Mouse (Mus musculus): Measurements from ENCODE around the gene Klc3.

Gene Klc3

DNA sequence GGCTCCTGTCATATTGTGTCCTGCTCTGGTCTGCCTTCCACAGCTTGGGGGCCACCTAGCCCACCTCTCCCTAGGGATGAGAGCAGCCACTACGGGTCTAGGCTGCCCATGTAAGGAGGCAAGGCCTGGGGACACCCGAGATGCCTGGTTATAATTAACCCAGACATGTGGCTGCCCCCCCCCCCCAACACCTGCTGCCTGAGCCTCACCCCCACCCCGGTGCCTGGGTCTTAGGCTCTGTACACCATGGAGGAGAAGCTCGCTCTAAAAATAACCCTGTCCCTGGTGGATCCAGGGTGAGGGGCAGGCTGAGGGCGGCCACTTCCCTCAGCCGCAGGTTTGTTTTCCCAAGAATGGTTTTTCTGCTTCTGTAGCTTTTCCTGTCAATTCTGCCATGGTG lies 5.8 kb upstream of the Klc3 start:
- DNase-seq (ENCODE audit: low spot score): no peak

- DNase-seq (ENCODE audit: low spot score): peak; percentile 70
Measured at GRCm38 (mm10) chr7:19405417-19405816, 1.5 kb upstream of the Klc3 start.

DNA sequence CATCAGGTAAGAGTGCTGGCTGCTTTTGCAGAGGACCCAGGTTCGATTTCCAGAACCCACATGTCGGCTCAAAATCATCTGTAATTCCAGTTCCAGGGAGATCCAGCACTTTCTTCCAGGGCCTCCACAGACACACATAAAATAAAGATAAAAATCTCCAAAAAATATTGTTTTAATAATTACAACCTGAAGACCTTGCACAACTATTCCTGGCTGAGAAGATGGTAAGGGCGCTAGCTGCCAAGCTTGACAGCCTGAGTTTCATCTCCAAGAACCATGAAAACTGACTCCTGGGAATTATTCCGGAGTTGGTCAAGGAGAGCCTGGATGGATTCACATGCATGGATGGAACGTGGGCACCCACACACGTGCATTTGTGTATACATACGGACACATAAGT lies 572 bp upstream of the Klc3 start, which contains the start of gene Ckm:
TSS of gene Ckm (plus strand) at position 301 of the 400 bp plus-strand sequence.
- no peak for DNase-seq (ENCODE audit: low spot score)

DNA sequence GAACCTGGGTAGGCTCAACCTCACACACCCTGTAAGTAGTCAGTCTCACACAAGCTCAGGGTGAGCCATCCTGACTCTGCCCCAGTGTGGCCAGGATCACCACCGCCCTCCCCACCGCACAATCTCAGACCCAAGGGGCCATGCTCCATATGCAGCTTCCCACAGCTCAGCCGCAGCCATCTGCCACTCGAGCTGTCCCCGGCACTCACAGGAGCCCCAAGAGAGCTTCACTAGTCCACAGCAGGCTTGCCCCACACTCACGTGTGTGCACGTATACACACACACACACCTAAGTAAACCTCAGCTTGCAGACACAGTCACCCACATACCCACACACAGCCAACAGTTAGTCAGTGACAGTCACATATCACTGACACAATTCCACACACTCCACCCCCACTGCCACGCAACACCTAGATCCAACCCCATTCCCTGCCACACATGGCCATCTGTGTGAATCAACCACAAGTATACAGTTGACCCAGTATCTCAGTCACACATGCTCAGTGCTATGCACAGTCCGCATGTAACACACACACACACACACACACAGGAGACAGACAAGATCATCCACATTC lies 1.3 kb downstream of the Klc3 start:
- DNase-seq (ENCODE audit: low spot score): no peak

DNA sequence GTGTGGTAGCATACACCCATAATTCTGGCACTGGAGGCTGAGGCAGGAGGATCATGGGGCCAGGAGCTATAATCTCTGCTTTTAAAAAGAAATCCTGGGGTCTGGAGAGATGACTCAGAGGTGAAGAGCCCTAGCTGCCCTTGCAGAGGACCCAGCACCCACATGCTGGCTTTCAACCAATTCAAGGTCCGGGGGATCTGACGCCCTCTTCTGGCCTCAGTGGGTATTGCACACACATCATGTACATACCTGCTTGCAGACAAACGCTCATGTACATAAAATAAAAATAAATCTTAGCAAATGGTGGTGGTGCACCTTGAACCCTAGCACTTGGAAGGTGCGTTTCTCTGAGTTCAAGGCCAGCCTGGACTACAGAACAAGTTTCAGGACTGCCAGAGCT lies 3.0 kb downstream of the Klc3 start:
- no peak for DNase-seq (ENCODE audit: low spot score)

DNA sequence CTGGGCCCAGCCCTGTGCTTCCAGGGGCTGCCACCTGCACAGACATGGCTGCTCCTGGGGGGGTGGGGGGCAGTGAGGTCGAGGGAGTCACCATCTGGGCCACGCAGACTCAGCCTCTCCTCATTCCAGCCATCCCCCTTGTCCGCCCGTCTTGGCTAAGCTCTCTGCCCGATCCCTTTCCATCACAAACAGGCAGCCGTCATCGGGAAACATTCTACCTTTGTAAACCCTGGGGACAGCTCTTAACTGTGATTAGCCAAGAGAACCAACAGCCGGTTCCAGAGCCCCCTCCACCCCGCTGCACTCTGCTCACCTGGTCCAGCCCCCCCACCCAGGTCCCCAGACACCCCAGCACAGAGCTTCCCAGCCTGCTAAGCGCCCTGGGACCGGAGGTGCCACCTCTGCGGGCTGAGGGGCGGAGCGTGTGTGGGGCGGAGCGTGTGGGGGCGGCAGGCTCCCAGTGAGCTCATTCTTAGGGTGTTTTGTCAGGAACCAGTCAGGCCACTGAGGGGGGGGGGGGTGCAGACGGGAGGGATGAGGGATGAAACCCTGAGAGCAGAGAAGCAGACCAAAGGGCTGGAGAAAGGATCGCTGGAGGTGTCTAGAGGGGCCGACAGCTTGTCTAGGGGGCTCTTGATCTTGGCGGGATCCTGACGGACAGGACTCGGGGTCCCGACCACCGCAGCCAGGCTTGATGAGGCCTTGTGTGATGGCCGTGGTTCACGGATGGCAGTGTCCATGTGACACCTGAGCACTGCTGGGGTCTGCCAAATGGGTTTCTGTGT lies 4.2 kb downstream of the Klc3 start:
- no peak for DNase-seq (ENCODE audit: low spot score)

- no peak for DNase-seq (ENCODE audit: low spot score)
Measured at GRCm38 (mm10) chr7:19394484-19394883, 9.4 kb downstream of the Klc3 start.

GRCm38 (mm10) chr7:19388699-19389413 lies 15.0 kb downstream of the Klc3 start:
- no peak for DNase-seq (ENCODE audit: low spot score)

DNA sequence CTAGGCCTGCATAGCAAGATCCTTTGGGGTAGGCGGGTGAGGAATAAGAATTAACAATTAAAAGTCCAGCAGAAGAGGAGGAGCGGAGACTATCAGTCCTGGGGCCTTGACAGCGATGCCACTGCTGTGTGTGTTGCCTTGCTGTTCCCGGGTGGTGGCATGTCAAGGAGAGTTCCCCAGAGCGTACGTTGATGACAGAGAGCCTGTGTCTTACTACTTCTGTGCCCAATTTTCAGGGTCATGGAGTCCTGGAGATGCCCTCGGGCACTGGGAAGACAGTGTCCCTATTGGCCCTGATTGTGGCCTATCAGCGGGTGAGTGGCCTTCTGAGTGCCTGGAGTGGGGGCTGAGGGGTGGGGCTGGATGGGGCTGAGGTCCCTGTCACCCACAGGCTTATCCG lies 20.2 kb downstream of the Klc3 start:
- DNase-seq (ENCODE audit: low spot score): no peak

DNA sequence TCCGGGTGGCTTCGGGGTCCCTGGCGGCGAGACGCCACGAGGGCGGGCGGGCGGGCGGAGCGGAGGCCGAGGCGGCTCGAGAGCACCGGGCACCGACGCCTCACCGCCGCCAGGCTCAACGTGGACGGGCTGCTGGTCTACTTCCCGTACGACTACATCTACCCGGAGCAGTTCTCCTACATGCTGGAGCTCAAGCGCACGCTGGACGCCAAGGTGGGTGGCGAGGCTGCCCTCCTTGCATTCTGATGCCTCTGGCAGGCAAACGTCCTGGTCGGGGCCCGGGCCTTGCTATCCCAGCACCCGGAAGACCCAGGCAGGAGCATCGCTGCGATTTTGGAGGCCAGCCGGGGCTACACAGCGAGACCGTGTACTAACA lies 21.8 kb downstream of the Klc3 start:
- no peak for DNase-seq (ENCODE audit: low spot score)

DNA sequence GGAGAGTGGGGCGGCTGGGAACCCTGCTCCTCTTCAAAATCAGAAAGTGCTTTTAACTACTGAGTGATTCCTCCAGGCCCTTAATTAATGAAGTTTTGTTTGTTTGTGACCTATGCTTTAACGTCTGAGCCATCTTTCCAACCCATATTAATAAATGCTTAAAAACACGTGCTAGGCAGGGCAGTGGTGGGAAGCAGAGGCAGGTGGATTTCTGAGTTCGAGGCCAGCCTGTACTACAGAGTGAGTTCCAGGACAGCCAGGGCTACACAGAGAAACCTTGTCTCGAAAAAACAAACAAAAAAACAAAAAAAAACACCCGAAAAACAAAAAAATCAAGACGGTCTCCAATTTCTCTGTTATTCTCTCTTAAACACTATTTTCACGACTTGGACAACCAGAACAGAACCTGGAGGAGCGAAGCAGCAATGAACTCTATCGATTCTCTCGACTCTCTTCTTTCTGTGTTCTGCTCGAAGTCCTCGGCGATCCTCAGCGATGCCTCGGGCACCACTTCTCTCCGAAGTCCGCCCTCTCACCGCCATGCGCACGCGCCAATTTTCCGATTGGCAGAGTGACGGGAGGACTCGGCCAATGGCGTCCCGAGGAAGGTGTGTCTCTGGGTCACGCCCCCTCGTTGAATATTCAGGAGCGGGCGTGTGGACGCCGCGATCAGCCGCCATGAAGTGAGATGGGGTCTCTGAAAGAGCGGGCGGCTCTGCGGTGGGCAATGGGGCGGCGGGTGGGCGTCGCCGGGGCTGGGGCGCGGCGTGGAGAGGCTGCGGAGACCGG lies 22.3 kb downstream of the Klc3 start, which contains the start of gene Ercc2:
TSS of gene Ercc2 (plus strand) at position 634 of the 789 bp plus-strand sequence.
- peak; percentile 97 for DNase-seq (ENCODE audit: low spot score)

DNA sequence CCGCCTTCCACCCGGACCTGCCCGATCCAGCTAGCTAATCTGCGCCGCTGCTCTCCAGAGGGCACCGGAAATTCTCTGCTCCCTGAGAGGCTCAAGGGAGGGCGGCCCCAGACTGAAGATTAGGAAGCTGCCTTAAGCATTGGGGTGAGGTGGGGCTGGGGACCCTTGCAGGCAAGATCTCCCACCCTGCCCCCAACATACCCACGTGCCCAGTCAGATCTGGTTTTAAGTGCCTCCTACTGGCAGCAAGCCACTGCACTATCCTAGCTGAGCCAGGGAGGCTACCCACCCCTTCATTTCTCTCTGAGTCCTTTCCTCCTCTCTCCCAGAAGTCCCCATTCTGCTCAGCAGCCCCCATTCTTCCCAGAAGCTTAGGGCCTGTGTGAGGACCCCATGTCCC lies 25.9 kb downstream of the Klc3 start:
- DNase-seq (ENCODE audit: low spot score): no peak

DNA sequence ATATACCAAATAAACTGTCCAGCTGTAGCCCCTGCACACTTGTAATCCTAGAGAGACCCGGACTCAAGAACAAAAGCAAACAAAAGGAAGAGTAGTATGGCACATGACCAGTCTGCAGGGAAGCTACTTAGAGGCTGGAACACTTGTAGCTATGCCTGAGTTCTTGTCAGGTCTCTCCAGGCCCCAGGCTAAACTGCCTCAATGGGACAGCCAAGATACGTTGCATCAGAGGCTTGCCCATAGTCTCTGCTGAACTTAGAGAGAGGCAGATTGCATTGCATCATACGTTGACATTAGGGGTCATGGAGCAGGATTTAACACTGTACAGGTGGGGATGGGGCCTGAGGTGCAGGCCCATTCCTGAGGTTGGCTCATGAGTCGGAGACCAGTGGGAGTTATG lies 27.9 kb downstream of the Klc3 start:
- DNase-seq (ENCODE audit: low spot score): no peak

DNA sequence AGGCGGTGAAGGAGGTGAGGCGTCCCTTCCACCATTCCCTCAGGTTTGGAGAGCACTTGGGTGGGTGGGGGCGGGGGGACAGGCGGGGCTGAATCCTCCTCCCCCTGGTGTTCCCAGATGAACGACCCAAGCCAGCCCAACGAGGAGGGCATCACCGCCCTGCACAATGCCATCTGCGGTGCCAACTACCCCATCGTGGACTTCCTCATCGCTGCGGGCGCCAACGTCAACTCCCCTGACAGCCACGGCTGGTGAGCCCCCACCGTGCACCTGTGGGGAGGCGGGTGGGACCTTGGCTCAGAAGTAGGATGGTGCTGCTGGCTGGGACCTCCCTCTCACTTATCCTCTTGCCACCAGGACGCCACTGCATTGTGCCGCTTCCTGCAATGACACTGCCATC lies 28.5 kb downstream of the Klc3 start:
- DNase-seq (ENCODE audit: low spot score): no peak

- DNase-seq (ENCODE audit: low spot score): no peak
Measured at GRCm38 (mm10) chr7:19373367-19373766, 30.5 kb downstream of the Klc3 start.

DNA sequence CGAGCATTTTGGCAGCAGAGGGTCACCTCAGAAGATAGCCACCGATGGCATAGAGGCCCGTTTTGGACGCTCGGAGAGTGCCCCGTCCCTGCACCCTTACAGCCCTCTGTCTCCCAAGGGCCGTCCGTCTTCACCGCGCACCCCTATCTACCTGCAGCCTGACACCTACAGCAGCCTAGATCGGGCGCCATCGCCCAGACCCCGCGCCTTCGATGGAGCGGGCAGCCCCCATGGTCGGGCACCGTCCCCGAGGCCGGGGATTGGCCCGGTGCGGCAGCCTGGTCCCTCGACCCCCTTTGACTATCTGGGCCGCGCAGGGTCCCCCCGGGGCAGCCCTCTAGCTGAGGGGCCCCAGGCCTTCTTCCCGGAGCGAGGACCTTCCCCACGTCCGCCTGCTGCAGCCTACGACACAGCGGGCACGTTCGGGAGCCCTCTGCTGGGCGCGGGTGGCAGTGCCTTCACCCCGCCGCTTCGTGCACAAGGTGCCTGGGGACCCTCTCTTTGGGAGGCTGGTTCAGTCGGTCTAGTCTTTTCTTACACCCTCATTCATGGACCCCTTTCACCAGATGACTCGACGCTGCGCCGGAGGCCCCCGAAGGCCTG lies 34.0 kb downstream of the Klc3 start:
- DNase-seq (ENCODE audit: low spot score): no peak

- DNase-seq (ENCODE audit: low spot score): no peak
Measured at GRCm38 (mm10) chr7:19368380-19368779, 35.5 kb downstream of the Klc3 start.

GRCm38 (mm10) chr7:19365376-19365775 lies 38.5 kb downstream of the Klc3 start:
- no peak for DNase-seq (ENCODE audit: low spot score)

DNA sequence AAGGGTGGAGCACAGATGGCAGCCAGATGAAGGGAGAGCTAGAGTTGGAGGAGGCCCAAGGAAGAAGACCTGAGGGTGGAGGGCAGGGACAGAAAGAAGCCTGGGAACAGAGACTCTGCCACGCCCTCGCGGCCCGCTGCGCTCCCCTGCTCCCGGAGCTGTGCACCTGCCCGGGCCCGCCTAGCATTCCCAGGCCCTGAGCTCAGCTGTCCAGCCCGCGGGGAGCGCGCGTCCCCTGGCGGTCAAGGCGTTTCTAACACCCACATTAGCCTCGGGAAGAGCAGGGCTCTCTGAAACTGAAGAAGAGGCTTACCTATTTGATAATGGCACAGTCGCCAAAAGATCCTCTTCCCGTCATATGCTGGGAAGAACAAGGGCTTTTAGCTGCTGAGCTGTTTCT lies 40.0 kb downstream of the Klc3 start:
- DNase-seq (ENCODE audit: low spot score): no peak

- no peak for DNase-seq (ENCODE audit: low spot score)
Measured at GRCm38 (mm10) chr7:19362276-19362675, 41.6 kb downstream of the Klc3 start.

DNA sequence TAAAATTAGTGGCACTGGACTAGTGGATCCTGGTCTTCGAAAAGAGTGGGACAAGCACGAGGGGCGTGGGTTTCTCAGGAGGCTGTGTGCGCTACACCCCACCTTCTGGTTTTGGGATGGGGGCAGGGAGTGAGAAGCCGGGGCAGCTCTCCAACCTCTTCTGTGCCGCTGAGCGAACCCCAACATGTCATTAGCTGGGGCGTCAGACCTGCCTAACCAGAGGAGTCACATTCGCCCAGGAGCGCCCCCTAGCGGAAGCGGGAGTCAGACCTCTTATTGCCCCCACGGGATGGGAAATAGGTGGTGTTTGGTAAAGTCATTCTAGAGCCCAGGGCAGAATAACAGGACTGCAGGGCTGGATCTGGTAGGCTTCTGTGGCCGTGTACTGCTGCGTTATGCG lies 42.2 kb downstream of the Klc3 start:
- no peak for DNase-seq (ENCODE audit: low spot score)

- DNase-seq (ENCODE audit: low spot score): no peak
Measured at GRCm38 (mm10) chr7:19360944-19361343, 43.0 kb downstream of the Klc3 start.
